Mouse (Mus musculus) gastrocnemius, postnatal 14 days (tissue): ENCODE measurements around the gene Med13l. TPM values are rescaled to one million over a fixed set of nuclear protein-coding genes. Genes with fewer than 3 reads are reported as not detected.
A peak's percentile ranks its signal among the peaks of the same experiment; 100 is the strongest.
"Not testable (repeated sequence)": the region's sequence is repeated elsewhere in the genome, so short reads cannot be mapped to it uniquely, and the experiment has no call there.

Source experiments
- DNase-seq: peaks from one replicate; pipeline ENCODE4 v3.0.0; 2021; ENCODE audit warnings: mixed read lengths
- intact Hi-C: fragments of 180-260 bp; cut with DNase I; formaldehyde crosslinking; loops from one replicate; pipeline ENCODE4 v1.15.1; 2025; ENCODE audit warnings: low total_unique reads
- total RNA-seq, 2 experiments: library from RNA; stranded (reverse); gene quantifications; 2 replicates each; pipeline ENCODE4 v1.2.3; 2021

Gene Med13l
- total RNA-seq, 2 experiments from 2014 or later: 22.0 to 24.1 TPM

- intact Hi-C loops: no loop called here
- DNase-seq: no peak
Measured at GRCm38 (mm10) chr5:118647384-118647783, 86.9 kb downstream of the Med13l start.

- intact Hi-C loops: loop anchor here (10.0 kb wide), 1 partner anchor 45 kb away; no protein-coding TSS in a partner anchor
- no peak for DNase-seq
Measured at GRCm38 (mm10) chr5:118649215-118650006, 88.9 kb downstream of the Med13l start.

- intact Hi-C loops: loop anchor here (10.0 kb wide), 1 partner anchor 45 kb away; no protein-coding TSS in a partner anchor
- no peak for DNase-seq
Measured at GRCm38 (mm10) chr5:118650007-118650548, 89.6 kb downstream of the Med13l start.

DNA sequence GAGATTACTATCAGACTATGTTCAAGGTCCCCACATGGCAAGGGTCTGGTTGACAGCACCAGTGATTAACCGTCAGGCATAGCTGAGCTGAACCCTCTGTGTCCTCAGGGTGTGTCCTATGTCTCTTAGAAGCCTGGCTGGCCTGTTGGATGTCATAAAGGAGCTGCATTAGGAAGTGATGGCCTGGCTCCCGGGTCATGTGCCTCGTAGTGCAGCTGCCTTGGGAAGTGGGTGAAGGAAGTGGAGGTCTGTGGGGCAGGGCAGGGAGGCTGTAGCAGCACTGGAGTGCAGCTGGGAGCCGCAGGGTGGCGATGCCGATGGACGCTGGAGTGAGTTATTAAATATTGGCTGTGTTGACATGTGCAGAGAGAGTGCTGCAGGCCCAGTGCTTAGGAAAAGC lies 90.3 kb downstream of the Med13l start:
- intact Hi-C loops: loop anchor here (10.0 kb wide), 1 partner anchor 46 kb away; no protein-coding TSS in a partner anchor
- peak; percentile 32 for DNase-seq

- no peak for DNase-seq
- intact Hi-C loops: loop anchor here (10.0 kb wide), 1 partner anchor 48 kb away; no protein-coding TSS in a partner anchor
Measured at GRCm38 (mm10) chr5:118652611-118653010, 92.1 kb downstream of the Med13l start.

DNA sequence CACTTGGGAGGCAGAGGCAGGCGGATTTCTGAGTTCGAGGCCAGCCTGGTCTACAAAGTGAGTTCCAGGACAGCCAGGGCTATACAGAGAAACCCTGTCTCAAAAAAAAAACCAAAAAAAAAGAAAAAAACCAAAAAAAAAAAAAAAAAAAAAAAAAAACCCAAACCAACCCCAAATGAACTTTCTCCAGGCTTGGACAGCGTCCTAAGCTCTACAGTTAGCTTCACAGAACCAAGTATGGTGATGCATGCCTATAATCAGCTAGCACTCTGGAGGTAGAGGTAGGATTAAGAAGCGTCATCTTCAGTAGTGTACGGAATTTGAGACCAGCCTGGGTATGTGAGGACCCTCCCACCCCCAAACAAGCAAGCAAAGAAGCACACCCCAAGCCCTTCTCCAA lies 92.6 kb downstream of the Med13l start:
- intact Hi-C loops: loop anchor here (10.0 kb wide), 1 partner anchor 48 kb away; no protein-coding TSS in a partner anchor
- not testable (repeated sequence) for DNase-seq

GRCm38 (mm10) chr5:118654599-118654998 lies 94.1 kb downstream of the Med13l start:
- intact Hi-C loops: loop anchor here (10.0 kb wide), 1 partner anchor 50 kb away; no protein-coding TSS in a partner anchor
- DNase-seq: no peak

DNA sequence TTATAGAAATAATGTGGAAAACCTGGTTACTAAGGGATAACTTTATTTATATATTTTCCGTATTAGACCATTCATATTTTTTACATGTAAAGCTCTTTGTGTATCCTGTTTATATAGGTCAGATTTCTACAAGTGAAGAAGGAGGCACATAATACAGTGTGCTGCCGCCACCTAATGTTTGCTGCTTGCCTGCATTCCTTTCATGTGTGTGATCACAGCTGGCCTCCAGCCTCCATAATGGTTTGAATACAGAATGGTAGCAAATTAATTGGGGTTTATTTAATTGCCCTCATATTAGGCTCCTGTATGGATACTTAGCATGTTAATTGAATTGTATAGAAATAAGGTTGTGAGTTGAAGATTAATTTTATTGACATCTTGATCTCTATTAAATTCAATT lies 94.5 kb downstream of the Med13l start:
- intact Hi-C loops: loop anchor here (10.0 kb wide), 1 partner anchor 50 kb away; no protein-coding TSS in a partner anchor
- no peak for DNase-seq

DNA sequence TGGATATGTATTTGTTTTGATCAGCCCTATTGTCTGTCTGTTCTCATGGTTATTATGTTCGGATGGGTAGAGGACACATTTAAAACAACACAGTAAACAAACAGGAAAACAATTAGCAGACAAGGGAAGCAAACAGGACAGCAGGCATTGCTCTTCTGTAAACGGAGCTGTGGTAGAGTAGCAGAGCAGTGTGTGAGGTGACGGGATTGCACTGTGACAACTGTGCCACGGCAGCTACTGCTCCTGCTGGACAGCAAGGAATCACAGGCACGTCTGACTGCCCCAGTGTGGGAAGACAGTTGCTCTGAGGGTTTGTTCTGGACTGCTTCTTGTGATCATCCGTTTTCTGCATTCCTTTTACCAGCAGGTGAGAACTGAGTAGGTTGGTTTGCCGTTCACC lies 94.9 kb downstream of the Med13l start:
- DNase-seq: no peak
- intact Hi-C loops: loop anchor here (10.0 kb wide), 1 partner anchor 51 kb away; no protein-coding TSS in a partner anchor

DNA sequence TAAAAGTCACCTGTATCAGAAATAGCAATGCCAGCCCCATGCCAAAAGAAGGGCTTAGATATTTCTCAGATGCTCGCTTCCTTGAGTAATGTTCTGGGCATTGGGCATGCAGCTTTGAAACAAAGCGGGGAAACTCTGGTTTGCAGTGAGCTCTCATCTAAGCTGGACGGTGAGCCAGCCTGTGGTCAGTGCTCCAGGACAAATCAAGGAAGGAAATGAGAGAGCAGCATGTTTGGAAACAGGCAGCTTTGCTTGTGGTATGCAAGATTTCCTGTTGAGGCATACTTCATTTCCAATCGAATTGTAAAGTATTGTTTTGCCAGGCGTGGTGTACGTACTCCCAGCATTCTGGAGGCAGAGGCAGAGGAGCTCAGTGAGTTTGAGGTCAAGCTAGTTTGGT lies 95.5 kb downstream of the Med13l start:
- no peak for DNase-seq
- intact Hi-C loops: loop anchor here (10.0 kb wide), 1 partner anchor 51 kb away; no protein-coding TSS in a partner anchor

DNA sequence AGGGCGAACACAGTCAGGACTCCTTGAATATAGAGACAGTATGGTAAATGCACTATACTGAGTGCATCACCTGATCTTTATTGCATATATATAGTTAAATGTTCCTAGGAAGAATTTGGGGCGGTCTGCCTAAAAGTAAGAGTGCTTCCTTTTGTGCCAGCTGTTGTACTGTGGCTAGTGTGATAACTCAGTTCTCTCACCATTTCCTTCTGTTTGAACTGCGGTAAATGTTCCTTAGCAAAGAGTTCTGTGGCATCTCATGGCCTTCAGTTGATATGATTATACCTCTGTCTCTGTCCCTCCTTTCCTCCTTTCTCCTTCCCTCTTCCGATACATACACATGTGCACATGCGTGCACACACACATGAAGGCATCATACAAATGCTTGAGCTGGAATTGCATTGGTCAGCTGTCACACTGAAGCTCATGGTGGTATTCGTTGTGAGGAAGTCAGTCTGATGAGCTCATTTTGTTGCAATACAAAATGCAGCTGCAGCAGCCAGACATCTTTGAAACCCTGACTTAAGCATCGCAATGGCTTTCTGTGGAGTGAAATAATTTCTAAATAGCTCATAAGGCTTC lies 97.9 kb downstream of the Med13l start:
- no peak for DNase-seq
- intact Hi-C loops: loop anchor here (10.0 kb wide), 1 partner anchor 54 kb away; no protein-coding TSS in a partner anchor

DNA sequence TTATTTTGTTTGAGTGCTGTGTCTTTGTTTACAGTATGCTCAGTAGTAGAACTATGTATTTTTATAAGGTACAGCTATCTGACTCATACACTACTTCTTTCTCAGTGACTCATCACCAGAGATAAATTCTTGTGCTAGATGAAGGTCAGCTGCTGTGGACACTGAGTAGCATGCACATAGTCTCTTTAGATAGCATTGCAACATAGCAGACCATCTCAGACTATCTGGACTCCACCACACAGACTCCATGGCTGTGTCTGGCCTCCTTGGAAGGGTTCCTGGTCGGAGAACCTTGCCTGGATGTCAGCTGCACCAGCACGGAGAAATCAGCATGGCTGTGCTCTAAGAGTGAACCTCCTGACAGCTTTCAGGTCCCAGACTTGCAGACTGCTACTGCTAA lies 99.2 kb downstream of the Med13l start:
- no peak for DNase-seq
- intact Hi-C loops: loop anchor here (10.0 kb wide), 1 partner anchor 55 kb away; no protein-coding TSS in a partner anchor

- intact Hi-C loops: no loop called here
Measured at GRCm38 (mm10) chr5:118661751-118662150, 101.3 kb downstream of the Med13l start.

DNA sequence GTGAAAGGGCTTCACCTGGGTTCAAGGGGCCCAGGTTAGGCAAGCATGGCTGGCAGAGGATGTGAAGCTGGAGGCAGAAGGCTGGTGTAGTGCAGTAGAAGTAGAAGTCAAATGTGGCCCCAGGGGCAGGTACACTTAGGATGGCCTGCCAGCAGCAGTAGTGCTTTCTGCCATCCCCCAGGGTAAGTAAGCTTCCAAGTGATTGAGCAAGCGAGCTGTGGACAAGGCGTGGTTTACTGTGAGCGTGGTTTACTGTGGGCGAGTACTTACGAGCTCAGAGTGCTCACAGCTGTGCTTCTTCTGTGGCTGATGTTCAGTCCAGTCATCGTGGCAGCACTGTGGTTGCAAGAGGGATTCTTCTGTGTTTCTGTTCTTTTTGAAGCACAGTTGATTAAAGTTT lies 103.5 kb downstream of the Med13l start:
- DNase-seq: peak; percentile 36
- intact Hi-C loops: no loop called here

More at GRCm38 (mm10) chr5:118661751-118662150, 101.3 kb downstream of the Med13l start:
- no peak for DNase-seq

DNA sequence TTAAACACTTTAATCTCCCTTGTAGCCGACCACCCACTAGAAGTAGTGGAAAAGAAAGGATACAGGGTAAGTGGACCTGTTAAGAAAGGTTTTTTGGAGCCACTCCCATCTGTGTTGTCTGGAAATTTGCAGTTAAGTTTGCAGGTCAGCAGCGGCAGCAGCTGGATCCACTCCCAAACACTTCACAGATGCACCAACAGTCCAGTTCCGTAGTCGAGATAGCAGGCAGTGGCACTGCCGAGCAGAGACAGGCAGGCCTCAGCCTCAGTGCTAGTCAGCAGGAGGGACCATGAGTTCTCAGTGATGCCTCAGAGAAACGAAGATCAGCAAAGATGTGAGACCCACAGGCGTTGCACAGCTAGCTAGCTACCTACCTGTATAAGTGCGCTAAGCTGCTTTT lies 104.5 kb downstream of the Med13l start:
- no peak for DNase-seq
- intact Hi-C loops: no loop called here

- intact Hi-C loops: no loop called here
- DNase-seq: no peak
Measured at GRCm38 (mm10) chr5:118666437-118667207, 106.1 kb downstream of the Med13l start.

- no peak for DNase-seq
- intact Hi-C loops: no loop called here
Measured at GRCm38 (mm10) chr5:118667863-118668262, 107.4 kb downstream of the Med13l start.

GRCm38 (mm10) chr5:118668931-118669330 lies 108.5 kb downstream of the Med13l start:
- DNase-seq: no peak

GRCm38 (mm10) chr5:118672111-118672510 lies 111.6 kb downstream of the Med13l start:
- no peak for DNase-seq
- intact Hi-C loops: no loop called here

More at GRCm38 (mm10) chr5:118668931-118669330, 108.5 kb downstream of the Med13l start:
- intact Hi-C loops: no loop called here
